Mouse (Mus musculus): ENCODE measurements at regions not wholly inside any gene's neighbourhood (a gene's known extent, or its start where the extent isn't known, plus 50 kb on each side); places are given as distances from the start of the nearest gene placed in this dataset.

DNA sequence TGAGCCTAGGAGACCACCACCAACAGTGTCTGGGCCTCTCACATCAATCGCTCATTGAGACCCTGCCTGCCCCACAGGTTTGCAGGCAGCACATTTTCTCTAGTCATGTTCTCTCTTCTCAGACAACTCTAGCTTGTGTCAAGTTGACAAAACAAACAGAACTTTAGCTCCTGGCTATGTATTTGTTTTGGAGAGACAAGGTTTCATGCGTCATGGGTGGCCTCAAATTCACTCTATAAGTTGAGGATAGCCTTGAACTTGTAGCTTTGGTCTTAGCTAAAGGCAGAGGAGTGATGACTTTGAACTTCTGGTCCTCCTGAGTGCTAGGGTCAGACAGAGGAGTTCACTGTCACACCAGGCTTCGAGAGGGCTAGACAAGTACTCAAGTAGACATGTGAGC is 123.5 kb downstream of the Zfp706 start:
- TF ChIP-seq CTCF (IDR thresholded peaks at IDR 0.05; ENCODE audit: low read depth, low read length) (no peak), TAL1 (conservative IDR thresholded peaks at IDR 0.05; ENCODE audit: low read depth, low read length) (no peak), GATA1 (IDR thresholded peaks at IDR 0.05; ENCODE audit: borderline replicate concordance, low read length) (no peak)
